Mouse (Mus musculus): Measurements from ENCODE around the gene C2cd4c. TPM values are rescaled to one million over a fixed set of nuclear protein-coding genes. Genes with fewer than 3 reads are reported as not detected.

C2cd4c gene
- polyA plus RNA-seq, 1 experiment from 2014 or later, result 0.08 TPM

GRCm38 (mm10) chr10:79636287-79636686 is 22.5 kb upstream of the C2cd4c start:
- H3K9ac ChIP-seq, result no peak overlapping the region
- H3K27me3 ChIP-seq (replicated peaks), result peaks cover 26% of the 10 kb centered on the region; the same call in 1 of the 2 replicates
- no peaks in the 10 kb centered on the region for H3K36me3 ChIP-seq
- H3K4me1 ChIP-seq, result peaks cover 11% of the 10 kb centered on the region
- no peak overlapping the region for H3K4me3 ChIP-seq (replicated peaks)
- no peaks in the 10 kb centered on the region for H3K9me3 ChIP-seq
- H3K4me2 ChIP-seq, result peak overlapping the region; percentile 92; the same call in 1 of the 2 replicates
- 86% methylated on average over 8 of the region's 8 CpGs for WGBS
- ATAC-seq (ENCODE audit: insufficient read depth, low FRiP score, low read depth), result no peak
- H3K27ac ChIP-seq, result no peak overlapping the region

GRCm38 (mm10) chr10:79633006-79633777 is 19.4 kb upstream of the C2cd4c start:
- Histone ChIP-seq H3K9me3 (no peaks in the 10 kb centered on the region), H3K4me3 (replicated peaks) (no peak overlapping the region), H3K27ac (no peak overlapping the region), H3K9ac (no peak overlapping the region), H3K4me2 (no peak overlapping the region), H3K4me1 (peaks cover under 1% of the 10 kb centered on the region), H3K27me3 (replicated peaks) (peaks cover 12% of the 10 kb centered on the region; the same call in 1 of the 2 replicates), H3K36me3 (no peaks in the 10 kb centered on the region)
- WGBS, result 76% methylated on average over 17 of the region's 17 CpGs
- ATAC-seq (ENCODE audit: insufficient read depth, low FRiP score, low read depth), result no peak

- Histone ChIP-seq H3K27me3 (replicated peaks) (no peaks in the 10 kb centered on the region), H3K4me3 (replicated peaks) (no peak overlapping the region), H3K36me3 (no peaks in the 10 kb centered on the region), H3K9me3 (no peaks in the 10 kb centered on the region), H3K9ac (no peak overlapping the region), H3K27ac (no peak overlapping the region), H3K4me1 (no peaks in the 10 kb centered on the region; the same call in 1 of the 2 replicates), H3K4me2 (no peak overlapping the region)
- 77% methylated on average over 4 of the region's 4 CpGs for WGBS
- no peak for ATAC-seq (ENCODE audit: insufficient read depth, low FRiP score, low read depth)
Observed at GRCm38 (mm10) chr10:79631432-79631831, 17.6 kb upstream of the C2cd4c start.

- no peaks in the 10 kb centered on the region for H3K27me3 ChIP-seq (replicated peaks)
- H3K9me3 ChIP-seq, result no peaks in the 10 kb centered on the region
- H3K27ac ChIP-seq, result no peak overlapping the region
- no peak overlapping the region for H3K4me3 ChIP-seq (replicated peaks)
- WGBS, result 90% methylated on average over 5 of the region's 5 CpGs
- no peak overlapping the region for H3K4me2 ChIP-seq
- no peaks in the 10 kb centered on the region for H3K4me1 ChIP-seq
- no peak overlapping the region for H3K9ac ChIP-seq
- ATAC-seq (ENCODE audit: insufficient read depth, low FRiP score, low read depth), result no peak
- no peaks in the 10 kb centered on the region for H3K36me3 ChIP-seq
Observed at GRCm38 (mm10) chr10:79628377-79628776, 14.6 kb upstream of the C2cd4c start.

- H3K9me3 ChIP-seq, result no peaks in the 10 kb centered on the region
- no peak overlapping the region for H3K27ac ChIP-seq
- no peaks in the 10 kb centered on the region for H3K36me3 ChIP-seq
- H3K9ac ChIP-seq, result no peak overlapping the region
- no peak overlapping the region for H3K4me2 ChIP-seq
- WGBS, result 85% methylated on average over 10 of the region's 10 CpGs
- H3K4me3 ChIP-seq (replicated peaks), result no peak overlapping the region
- no peak for ATAC-seq (ENCODE audit: insufficient read depth, low FRiP score, low read depth)
- no peaks in the 10 kb centered on the region for H3K27me3 ChIP-seq (replicated peaks)
- H3K4me1 ChIP-seq, result no peaks in the 10 kb centered on the region
Observed at GRCm38 (mm10) chr10:79626156-79626555, 12.3 kb upstream of the C2cd4c start.

GRCm38 (mm10) chr10:79625398-79625797 is 11.6 kb upstream of the C2cd4c start:
- WGBS, result 67% methylated on average over 9 of the region's 9 CpGs
- Histone ChIP-seq H3K4me3 (replicated peaks) (no peak overlapping the region), H3K27ac (no peak overlapping the region), H3K4me2 (no peak overlapping the region), H3K9me3 (no peaks in the 10 kb centered on the region), H3K36me3 (no peaks in the 10 kb centered on the region), H3K27me3 (replicated peaks) (no peaks in the 10 kb centered on the region), H3K4me1 (no peaks in the 10 kb centered on the region), H3K9ac (no peak overlapping the region)
- ATAC-seq (ENCODE audit: insufficient read depth, low FRiP score, low read depth), result no peak

GRCm38 (mm10) chr10:79623950-79624349 is 10.1 kb upstream of the C2cd4c start:
- Histone ChIP-seq H3K4me1 (no peaks in the 10 kb centered on the region), H3K9me3 (no peaks in the 10 kb centered on the region), H3K27ac (no peak overlapping the region), H3K9ac (no peak overlapping the region), H3K4me2 (no peak overlapping the region), H3K4me3 (replicated peaks) (no peak overlapping the region), H3K27me3 (replicated peaks) (no peaks in the 10 kb centered on the region), H3K36me3 (no peaks in the 10 kb centered on the region)
- WGBS, result 74% methylated on average over 12 of the region's 12 CpGs
- no peak for ATAC-seq (ENCODE audit: insufficient read depth, low FRiP score, low read depth)

- WGBS, result 86% methylated on average over 5 of the region's 5 CpGs
- ATAC-seq (ENCODE audit: insufficient read depth, low FRiP score, low read depth), result no peak
- Histone ChIP-seq H3K4me3 (replicated peaks) (no peak overlapping the region), H3K4me2 (no peak overlapping the region), H3K36me3 (no peaks in the 10 kb centered on the region), H3K9me3 (no peaks in the 10 kb centered on the region), H3K27ac (no peak overlapping the region), H3K4me1 (peaks cover 14% of the 10 kb centered on the region), H3K9ac (no peak overlapping the region), H3K27me3 (replicated peaks) (peaks cover 24% of the 10 kb centered on the region)
Observed at GRCm38 (mm10) chr10:79616376-79616775, 2.6 kb upstream of the C2cd4c start.

GRCm38 (mm10) chr10:79615860-79616259 is 2.0 kb upstream of the C2cd4c start:
- Histone ChIP-seq H3K9me3 (no peaks in the 10 kb centered on the region), H3K4me3 (replicated peaks) (no peak overlapping the region), H3K4me1 (peaks cover 14% of the 10 kb centered on the region), H3K4me2 (no peak overlapping the region), H3K36me3 (no peaks in the 10 kb centered on the region), H3K27me3 (replicated peaks) (peaks cover 24% of the 10 kb centered on the region), H3K27ac (no peak overlapping the region), H3K9ac (no peak overlapping the region)
- no peak for ATAC-seq (ENCODE audit: insufficient read depth, low FRiP score, low read depth)
- 9% methylated on average over 8 of the region's 8 CpGs for WGBS

GRCm38 (mm10) chr10:79614305-79614643 is 449 bp upstream of the C2cd4c start:
- 82% methylated on average over 1 of the region's 1 CpGs for WGBS
- H3K27ac ChIP-seq, result no peak overlapping the region
- H3K4me2 ChIP-seq, result peak overlapping the region; percentile 96
- H3K4me1 ChIP-seq, result peaks cover 14% of the 10 kb centered on the region
- no peaks in the 10 kb centered on the region for H3K36me3 ChIP-seq
- H3K27me3 ChIP-seq (replicated peaks), result peaks cover 24% of the 10 kb centered on the region
- no peak for ATAC-seq (ENCODE audit: insufficient read depth, low FRiP score, low read depth)
- H3K9ac ChIP-seq, result 0 out of 2 replicates have a peak overlapping the region, but pooled peaks have one; percentile 42
- peak overlapping the region; percentile 57 for H3K4me3 ChIP-seq (replicated peaks)
- no peaks in the 10 kb centered on the region for H3K9me3 ChIP-seq

- Histone ChIP-seq H3K9ac (no peak overlapping the region), H3K27me3 (replicated peaks) (peaks cover 24% of the 10 kb centered on the region), H3K27ac (no peak overlapping the region), H3K4me1 (peaks cover 14% of the 10 kb centered on the region), H3K4me3 (replicated peaks) (no peak overlapping the region), H3K4me2 (peak overlapping the region; percentile 34), H3K9me3 (no peaks in the 10 kb centered on the region), H3K36me3 (no peaks in the 10 kb centered on the region)
- ATAC-seq (ENCODE audit: insufficient read depth, low FRiP score, low read depth), result no peak
- WGBS, result 14% methylated on average over 51 of the region's 51 CpGs
Observed at GRCm38 (mm10) chr10:79612192-79613135, 1.4 kb downstream of the C2cd4c start.

GRCm38 (mm10) chr10:79611296-79611695 is 2.5 kb downstream of the C2cd4c start:
- H3K9me3 ChIP-seq, result no peaks in the 10 kb centered on the region
- ATAC-seq (ENCODE audit: insufficient read depth, low FRiP score, low read depth), result no peak
- 33% methylated on average over 5 of the region's 5 CpGs for WGBS
- no peak overlapping the region for H3K4me3 ChIP-seq (replicated peaks)
- no peak overlapping the region for H3K27ac ChIP-seq
- H3K9ac ChIP-seq, result no peak overlapping the region
- H3K36me3 ChIP-seq, result no peaks in the 10 kb centered on the region
- peaks cover 24% of the 10 kb centered on the region for H3K27me3 ChIP-seq (replicated peaks)
- no peak overlapping the region for H3K4me2 ChIP-seq
- H3K4me1 ChIP-seq, result peaks cover 14% of the 10 kb centered on the region

All from stomach, embryonic 15.5 days (tissue).